Mouse (Mus musculus): ENCODE measurements around the gene Ctsz.

DNA sequence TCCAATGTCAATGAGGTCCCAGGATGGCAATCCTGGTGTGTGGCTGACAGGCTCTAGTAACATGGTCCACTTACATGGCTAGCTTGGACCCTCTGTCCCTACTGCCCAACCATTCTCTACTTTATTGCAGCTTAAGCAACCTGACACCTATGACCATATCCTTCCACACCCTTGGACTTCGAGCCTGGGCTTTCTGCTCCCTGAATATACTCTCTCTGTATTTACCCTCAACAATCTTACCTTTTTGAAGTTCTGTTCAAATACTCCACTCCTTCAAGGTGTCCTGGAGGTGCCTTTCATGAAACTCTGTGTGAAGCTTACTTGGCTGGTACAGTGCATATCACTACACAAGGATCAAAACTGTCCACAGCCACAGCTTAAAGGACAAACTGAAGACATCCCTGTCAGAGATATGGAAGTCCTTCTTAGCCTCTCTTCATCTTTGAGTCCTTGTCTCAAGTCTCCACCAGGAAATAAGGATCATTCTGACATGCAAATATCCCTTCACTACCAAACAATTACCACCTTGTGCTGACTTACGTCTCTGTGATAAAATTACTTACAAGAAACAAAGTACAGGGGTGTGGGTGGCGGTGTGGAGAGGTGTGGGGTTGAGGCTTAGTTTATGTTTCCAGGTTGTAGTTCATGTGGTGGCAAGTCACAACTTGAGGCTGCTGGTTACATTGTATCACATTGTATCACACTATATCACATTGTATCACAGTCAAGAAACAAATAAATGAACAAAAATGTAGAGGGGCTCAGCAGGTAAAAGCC lies 38.9 kb upstream of the Ctsz start:
- TF ChIP-seq MAX (IDR thresholded peaks at IDR 0.05; ENCODE audit: low read depth) (no peak), MYOD1 (IDR thresholded peaks at IDR 0.05; ENCODE audit: control insufficient read depth in 1 of 3, insufficient read length in 2 of 3, low read depth in 2 of 3) (no peak), POLR2A (IDR thresholded peaks at IDR 0.05; ENCODE audit: insufficient read length, low read depth) (no peak), REST (IDR thresholded peaks at IDR 0.05; ENCODE audit: insufficient read depth, insufficient read length) (no peak), TCF12 (IDR thresholded peaks at IDR 0.05; ENCODE audit: insufficient read depth, poor library complexity, severe bottlenecking) (no peak), E2F4 (IDR thresholded peaks at IDR 0.05; ENCODE audit: insufficient read depth) (no peak), POLR2AphosphoS2 (IDR thresholded peaks at IDR 0.05; ENCODE audit: insufficient read length, low read depth) (no peak), USF1 (IDR thresholded peaks at IDR 0.05; ENCODE audit: low read depth) (no peak), MYOG (IDR thresholded peaks at IDR 0.05; ENCODE audit: control insufficient read depth in 1 of 3, insufficient read depth in 1 of 3, insufficient read length in 2 of 3, low read depth in 2 of 3) (no peak), CEBPB (IDR thresholded peaks at IDR 0.05; ENCODE audit: insufficient read depth, poor library complexity, severe bottlenecking) (no peak)

Data from myocyte (in vitro differentiated cells).